Mouse (Mus musculus): Measurements from ENCODE around the gene Scpep1.

The Scpep1 gene

DNA sequence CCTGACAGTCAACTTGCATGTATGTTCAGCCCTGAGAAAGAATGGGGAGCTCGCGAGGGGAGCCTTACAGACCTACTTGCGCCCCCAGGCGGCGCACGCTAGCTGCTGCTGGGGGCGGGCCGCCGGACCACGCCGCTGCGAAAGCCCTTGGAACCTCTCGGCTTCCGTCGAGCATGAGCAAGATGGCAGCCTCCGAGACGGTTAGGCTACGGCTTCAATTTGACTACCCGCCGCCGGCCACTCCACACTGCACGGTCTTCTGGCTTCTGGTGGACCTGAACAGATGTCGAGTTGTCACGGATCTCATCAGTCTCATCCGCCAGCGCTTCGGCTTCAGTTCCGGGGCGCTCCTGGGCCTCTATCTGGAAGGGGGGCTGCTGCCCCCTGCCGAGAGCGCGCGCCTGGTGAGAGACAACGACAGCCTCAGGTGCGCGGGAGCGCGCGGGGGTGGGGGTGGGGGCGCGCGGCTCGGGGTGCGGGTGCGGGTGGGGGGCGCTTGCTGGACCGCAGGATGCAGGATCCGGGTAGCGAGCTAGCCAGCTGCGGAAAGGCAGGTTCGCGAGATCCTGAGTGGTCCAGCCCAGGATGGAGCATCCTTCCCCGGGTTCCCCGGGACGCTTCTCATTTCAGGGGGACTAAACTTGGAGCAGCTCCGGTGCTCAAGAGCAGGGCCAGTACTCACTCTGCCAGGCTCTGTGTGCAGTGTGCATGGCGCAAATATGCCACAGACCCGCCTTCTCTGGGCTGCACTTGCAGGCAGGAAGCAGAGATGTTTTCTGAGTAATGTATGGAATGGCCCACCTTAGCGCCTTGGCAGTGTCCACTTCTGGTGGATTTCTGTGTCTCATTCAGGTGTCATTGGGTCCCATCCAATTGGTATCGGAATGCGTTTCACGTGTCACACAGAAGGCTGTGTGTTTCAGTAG, 18.8 kb upstream of the Scpep1 start:
- peak; percentile 97 for DNase-seq (ENCODE audit: low spot score)

DNA sequence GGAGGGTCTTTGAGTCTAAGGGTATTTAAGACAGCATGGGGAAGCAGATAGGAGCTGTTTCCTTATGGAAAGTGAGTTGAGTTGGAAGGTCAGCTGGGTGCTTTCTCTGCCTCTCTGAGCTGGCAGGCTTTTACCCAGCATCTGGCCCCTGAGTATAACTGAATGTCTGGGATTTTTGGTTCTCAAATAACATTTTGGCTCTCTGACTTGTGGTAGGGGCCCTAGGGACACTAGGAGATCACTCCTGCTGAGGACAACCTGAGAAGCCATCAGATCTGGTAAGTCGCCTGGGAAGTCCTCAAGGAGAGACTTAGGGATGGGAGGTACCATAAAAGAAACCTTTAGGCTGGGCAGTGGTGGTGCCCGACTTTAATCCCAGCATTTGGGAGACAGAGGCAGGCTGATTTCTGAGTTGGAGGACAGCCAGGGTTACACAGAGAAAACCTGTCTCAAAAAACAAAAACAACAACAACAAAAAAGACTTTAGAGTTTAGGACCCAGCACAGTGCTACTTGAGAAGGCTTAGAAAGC, 15.0 kb upstream of the Scpep1 start, which contains the start of gene Coil:
Gene Coil (plus strand): TSS at position 51 of the 531 bp plus-strand sequence.
- no peak for DNase-seq (ENCODE audit: low spot score)

DNA sequence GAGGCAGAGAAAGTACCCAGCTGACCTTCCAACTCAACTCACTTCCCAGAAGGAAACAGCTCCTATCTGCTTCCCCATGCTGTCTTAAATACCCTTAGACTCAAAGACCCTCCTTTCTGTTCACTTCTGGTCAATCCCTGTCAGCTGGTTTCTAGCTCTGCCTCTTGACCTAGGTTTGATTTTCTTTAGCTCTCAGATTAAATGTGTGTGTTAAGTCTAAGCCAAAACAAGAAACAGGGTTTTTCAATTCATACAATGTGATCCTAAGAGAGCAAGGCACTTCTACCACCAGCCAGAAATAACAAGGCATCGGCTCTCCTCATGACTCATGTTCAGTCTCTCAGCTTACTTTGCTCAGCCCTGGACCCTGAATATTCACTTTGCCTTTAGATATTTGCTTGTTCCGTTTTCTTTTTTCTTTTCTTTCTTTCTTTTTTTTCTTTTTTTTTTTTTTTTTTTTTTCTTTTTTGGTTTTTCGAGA, 11.7 kb upstream of the Scpep1 start, which contains the start of gene Elobl:
Gene Elobl (minus strand): TSS at position 51 of the 481 bp plus-strand sequence.
- DNase-seq (ENCODE audit: low spot score): no peak

DNA sequence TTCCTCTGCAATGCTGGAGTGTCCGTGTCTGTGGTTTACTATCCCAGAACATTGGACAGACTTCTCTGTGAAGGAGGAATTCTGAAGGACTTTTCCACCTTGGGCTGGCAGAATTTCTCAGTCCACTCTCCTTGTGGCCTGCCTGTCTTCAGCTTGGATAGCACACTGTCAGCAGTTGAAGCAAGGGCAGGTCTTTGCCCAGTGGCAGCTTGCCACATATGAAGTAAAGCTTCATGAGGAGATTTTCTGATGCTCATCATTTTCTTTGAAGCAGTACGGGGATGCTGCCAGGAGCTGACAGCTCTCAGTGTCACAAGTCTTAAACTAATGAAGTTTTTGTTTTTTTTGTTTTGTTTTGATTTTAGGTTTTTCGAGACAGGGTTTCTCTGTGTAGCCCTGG, 3.6 kb upstream of the Scpep1 start:
- no peak for DNase-seq (ENCODE audit: low spot score)

DNA sequence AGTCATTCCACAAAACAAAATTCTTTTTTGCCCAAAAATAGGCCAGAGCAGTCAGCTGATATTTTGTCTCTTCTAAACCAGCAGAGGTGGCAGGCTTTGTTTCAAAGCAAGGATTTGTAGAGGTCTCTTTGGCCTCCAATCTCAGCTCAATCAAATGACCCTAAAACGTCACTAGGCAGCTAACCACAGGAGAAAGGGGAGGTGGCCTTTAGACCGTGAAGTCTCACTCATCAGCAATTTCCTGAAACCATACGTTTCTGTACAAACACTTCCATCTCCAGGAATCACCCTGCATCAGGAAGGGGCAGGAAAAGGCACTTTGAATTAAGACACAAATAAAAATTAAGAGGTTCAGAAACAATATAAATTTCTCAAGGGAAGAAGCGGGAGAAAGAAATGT, 462 bp downstream of the Scpep1 start:
- DNase-seq (ENCODE audit: low spot score): peak; percentile 80

DNA sequence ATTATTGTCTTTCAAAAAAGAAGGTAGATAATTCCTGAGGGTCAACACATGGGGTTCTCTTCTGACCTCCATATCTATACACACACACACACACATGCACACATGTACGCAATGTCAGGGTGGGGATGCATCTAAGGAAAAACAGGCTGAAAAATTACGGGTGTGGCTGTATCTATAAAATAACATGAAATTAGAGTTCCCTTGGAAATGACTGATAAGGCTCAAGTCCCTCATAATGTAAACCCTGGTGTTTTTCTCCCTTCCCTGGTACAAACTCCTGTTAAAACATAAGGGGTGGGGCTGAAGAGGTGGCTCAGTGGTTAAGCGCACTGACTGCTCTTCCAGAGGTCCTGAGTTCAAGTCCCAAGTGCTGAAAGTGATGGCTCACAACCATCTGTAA, 1.7 kb downstream of the Scpep1 start:
- no peak for DNase-seq (ENCODE audit: low spot score)

DNA sequence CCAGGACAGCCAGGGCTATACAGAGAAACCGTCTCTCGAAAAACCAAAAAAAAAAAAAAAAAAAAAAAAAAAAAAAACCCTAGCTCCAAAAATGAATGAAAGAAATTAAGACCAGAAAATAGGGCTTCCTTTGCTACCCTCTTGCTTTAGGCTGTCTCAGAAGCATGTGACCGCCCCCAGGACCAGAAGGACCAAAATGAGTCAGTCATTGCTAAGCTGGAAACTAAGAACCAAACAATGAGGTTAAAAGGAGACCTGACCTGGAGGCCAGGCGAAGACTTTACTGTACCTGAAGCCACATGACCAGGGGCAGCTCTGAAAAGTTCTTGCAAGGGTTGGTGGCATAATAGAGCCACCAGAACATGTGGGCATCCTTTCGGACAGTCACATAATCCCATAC, 3.1 kb downstream of the Scpep1 start:
- no peak for DNase-seq (ENCODE audit: low spot score)

DNA sequence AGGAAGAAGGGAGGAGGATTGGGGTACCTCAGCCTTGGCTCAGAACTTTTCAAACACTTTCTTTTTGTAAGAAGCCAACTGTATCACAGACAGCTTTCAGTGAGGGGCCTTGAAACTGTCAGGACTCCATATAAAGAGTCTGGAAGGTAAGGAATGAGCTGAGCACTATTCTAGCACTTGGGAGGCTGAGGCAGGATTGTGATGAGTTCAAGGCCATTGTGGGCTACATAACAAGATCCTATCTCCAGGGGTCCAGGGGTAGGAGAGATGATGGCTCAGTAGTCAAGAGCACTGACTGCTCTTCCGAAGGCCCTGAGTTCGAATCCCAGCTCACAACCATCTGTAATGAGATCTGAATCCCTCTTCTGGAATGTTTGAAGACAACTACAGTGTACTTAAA, 3.7 kb downstream of the Scpep1 start:
- no peak for DNase-seq (ENCODE audit: low spot score)

DNA sequence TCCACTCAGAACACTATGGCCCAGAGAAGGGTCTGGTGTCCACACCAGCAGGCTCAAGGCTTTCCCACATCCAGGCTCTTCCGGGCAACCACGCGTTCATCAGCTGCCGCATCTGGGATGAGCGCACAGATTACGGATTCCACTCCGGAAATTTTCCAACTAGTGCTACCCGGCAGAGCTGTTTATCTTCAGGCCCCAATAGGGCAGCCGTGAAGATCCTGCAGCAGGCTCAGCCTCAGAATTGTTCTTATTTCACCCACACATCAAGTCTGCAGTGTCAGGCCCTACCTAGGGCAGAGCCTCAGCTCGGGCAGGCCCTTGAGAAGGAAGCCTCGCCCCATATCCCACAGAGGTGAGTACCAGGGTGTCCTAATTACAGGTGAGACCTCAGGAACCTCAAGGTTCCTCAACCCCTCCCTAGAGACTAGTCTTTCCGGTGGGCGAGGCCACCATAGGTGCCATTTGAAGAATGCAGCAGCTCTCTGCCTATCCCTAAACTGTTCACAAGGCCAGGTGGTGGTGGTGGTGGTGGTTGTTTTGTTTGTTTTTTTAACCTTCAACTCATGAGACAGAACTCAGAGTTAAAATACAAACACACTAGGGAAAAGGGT, 4.5 kb downstream of the Scpep1 start:
- no peak for DNase-seq (ENCODE audit: low spot score)

DNA sequence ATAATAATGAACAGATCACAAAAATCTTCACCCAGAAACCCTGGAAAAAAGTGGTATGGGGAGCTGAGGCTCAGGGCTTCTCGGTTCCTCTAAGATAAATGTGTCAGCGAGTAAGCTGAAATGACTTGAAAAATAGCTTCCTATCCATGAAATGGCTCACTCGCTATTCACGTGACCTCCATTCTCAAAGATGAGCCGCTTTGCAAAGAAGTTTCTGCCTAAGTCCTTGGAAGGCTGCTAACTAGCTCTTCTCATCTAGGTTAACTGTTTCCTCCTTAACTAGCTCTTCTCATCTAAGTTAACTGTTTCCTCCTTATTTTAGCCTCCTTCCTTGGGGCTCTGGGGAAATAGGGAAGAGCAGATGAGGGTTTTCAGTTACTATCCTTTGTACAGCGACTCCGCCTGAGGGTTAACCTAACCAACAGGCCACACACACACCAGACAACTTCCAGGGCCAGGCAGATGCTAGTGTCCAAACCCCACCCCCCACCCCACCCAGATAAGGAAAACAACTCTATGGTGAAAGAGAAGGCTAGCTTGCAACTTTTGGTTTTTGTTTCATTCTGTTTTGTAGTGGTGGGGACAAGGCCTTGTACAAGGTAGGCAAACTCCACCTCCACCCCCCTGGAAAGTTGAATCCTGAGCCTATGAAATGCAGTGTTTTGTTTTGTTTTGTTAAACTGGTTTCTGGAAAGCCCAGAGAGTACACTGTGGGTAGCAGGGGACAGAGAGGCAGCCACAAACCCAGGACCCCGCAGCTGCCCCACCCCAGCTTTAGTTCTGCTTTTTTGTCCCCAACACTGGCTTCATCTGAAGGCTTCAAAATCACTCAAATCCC, 5.2 kb downstream of the Scpep1 start:
- DNase-seq (ENCODE audit: low spot score): no peak

DNA sequence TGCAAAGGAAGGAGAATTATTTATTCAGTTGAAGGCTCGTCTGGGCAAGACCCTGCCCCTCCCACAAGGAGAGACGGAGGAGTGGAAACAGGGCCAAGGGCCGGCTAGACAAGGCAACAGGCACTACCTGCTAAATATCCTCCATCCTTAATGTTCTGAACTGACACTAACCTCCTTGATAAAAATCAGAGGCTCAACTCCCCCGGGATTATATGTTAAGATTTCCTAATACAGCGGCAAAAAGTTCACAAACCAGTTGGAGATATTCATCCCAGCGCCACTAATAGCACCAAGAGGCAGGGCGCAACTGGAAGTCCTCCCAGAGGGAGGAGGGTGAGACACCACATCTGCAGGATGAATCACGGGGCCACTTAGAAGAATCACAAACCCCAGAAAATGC, 6.4 kb downstream of the Scpep1 start:
- DNase-seq (ENCODE audit: low spot score): no peak

DNA sequence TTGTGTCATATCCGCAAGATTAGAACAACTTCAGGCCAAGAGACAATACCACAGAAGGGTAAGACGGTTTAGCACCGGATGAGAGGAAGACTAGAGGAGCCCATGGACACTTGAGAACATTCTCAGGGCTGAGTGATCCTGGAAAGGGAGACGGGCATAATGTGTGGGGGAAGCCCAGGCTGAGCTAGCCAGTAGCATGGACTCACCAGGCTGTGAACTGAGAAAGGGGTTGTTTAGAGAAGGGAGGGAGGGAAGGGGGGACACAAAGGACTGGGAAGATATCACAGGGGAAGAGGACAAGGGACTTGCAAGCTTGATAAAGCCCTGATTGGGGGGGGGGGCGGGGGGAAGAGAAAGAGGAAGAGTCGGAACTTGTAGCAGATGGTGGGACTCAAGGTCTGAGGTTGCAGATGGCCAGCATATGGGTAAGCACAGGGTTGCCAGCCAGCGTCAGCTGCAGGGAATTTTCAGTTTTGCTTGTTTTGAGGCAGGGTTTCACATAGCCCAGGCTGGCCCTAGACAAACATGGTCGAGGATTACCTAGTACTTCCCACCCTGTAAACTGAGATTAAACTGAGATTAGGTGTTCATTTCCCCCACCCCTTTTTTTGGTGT, 9.2 kb downstream of the Scpep1 start:
- peak; percentile 17 for DNase-seq (ENCODE audit: low spot score)

DNA sequence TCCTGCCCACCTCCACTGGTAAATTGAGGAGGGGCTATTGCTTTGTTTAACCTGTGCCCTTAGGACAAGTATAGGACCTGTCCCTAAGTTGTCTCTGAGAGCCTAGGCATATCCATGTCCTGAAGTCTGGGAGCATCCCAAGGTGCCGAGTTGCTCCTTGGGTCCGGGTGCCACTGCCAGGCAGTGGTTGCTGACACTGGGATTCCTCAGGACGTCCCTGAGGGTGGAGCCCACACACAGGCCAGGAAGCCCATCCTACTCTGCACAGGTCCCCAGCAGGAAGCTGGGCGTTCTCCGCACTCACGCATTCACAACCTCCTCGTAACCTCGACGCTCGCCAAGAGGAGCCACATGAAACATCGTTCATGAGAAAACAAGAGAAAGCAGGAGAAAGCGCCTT, 13.8 kb downstream of the Scpep1 start:
- no peak for DNase-seq (ENCODE audit: low spot score)

DNA sequence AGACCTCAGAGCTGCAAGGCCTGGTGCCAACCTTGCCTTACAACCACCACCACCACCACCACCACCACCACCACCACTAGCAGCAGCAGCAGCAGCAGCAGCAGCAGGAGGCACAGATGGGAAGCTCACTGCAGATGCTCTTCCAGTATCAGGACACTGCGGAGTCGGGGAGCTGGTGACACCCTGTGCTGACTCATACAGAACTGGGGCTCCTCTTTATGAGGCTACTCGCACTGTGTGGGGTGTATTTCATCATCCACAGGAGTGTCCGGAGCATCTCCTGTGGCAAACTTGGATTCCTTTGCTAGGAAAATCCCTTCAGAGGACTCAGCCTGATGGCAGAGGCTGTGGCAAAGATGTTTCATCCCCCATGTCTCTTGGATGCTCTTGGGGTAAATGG, 15.6 kb downstream of the Scpep1 start:
- DNase-seq (ENCODE audit: low spot score): no peak

DNA sequence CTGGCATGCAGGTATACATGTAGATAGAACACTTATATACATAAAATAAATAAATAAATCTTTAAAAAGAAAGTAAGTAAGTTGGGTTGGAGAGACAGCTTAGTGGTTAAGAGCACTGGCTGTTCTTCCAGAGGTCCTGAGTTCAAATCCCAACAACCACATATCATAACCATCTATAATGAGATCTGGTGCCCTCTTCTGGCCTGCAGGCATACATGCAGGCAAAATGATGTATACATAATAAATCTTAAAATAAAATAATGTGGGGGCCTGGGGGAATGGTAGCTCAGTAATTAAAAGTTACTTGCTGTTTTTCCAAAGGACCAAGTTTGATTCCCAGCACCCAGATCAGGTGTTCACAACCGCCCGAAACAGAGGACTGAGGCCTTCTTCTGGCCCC, 16.5 kb downstream of the Scpep1 start:
- DNase-seq (ENCODE audit: low spot score): no peak

DNA sequence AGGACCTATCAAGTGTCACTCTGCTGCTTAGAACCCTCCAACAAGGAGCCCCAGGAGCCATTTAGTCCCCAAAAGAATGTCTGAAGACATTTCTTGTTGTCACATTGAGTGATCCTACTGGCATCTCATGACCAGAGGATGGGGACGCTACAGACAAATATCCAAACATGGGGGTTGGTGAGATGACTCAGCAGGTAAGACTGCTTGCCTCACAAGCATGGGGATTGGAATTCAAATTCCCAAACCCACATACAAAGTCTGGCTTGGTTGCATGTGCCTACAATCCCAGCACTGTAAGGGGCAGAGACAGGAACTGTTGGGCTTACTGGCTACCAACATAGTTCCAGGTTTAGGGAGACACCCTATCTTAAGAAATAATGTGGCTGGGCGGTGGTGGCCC, 17.4 kb downstream of the Scpep1 start:
- no peak for DNase-seq (ENCODE audit: low spot score)

DNA sequence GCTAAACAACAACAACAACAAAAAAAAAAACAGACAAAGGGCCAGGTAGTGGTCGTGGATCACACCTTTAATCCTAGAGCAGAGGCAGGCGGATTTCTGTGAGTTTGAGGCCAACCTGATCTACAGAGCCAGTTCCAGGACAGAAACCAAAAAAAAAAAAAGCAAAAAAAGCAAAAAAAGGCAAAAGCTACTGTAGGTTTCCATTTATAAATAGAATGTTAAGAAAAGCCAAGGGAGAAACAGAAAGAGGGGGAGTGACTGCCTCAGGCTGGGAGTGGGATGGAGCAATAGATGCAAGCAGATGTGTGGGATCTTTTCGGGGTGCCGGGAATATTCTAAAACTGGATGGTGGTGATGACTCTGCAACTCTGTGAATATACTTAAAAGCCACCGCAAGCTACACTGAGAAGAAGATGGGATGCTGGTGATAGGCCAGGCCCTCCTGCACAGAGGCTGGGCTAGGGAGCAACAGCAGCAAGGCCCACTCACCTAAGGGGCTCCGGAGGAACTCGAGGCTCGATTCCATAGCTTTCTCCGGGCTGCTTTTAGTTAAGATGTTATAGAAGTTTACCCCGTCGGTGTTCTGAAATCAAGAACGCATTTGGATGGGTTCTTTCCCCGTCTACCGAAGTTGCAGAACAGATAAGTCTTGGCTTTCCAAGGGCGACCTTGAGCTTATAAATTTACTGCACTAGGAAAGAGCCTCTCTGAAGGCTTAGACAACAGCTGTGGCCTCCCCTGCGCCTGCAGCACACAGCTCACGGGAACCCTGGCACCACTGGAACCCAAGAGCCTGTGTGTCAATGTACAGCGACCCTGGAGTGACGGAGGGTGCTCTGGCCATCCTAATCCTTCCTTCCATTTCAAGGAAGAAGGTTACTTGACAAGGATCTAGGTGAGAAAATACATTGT, 20.9 kb downstream of the Scpep1 start:
- DNase-seq (ENCODE audit: low spot score): no peak

DNA sequence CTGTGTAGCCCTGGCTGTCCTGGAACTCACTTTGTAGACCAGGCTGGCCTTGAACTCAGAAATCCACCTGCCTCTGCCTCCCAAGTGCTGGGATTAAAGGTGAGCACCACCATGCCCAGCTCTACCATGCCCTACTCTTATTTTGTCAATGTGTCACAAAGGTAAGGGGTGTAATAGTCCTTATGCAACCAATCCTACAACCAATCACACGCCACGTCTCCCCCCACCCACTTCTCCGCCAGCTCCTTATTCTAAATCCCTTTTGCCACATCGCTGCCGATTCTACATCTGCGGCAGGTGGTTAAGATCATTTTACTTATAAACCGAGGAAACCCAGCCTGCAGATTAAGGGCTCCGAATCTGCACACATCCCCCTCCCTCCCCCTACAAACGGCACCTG, 22.2 kb downstream of the Scpep1 start:
- no peak for DNase-seq (ENCODE audit: low spot score)

DNA sequence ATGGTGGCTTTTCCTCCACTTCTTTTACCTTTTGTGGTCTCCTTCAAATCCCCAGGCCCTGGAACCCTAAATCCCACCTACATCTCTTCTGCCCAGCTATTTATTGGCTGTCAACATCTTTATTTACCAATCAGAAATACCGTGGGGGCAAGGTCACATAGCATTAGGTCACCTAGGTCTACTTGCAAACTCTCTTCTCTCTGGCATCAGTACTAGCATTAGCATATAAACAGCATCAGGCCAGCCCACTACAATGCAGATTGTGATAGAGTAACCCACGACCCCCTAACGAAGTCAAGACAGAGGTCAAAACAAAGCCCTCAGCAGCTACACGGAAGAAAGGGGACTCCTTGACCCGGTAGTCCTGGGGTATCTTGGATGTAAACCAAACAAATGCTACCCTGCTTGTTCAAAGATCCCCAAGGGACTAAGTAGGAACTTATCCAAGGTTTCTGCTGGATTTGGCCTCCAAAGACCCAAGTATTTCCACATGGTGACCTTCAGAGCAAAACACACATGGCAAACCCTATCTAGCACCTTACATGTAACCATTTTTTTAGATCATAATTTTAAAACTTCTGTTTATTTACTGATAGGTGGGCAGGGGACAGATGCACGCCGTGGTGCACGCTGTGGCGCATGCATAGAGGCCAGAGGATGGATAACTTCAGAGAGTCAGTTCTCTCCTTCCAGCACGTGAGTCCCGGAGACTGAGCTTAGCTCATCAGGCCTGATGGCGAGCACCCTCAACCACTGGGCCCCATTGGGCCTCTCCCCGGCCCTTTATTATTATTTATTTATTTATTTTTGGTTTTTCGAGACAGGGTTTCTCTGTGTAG, 23.4 kb downstream of the Scpep1 start:
- no peak for DNase-seq (ENCODE audit: low spot score)

DNA sequence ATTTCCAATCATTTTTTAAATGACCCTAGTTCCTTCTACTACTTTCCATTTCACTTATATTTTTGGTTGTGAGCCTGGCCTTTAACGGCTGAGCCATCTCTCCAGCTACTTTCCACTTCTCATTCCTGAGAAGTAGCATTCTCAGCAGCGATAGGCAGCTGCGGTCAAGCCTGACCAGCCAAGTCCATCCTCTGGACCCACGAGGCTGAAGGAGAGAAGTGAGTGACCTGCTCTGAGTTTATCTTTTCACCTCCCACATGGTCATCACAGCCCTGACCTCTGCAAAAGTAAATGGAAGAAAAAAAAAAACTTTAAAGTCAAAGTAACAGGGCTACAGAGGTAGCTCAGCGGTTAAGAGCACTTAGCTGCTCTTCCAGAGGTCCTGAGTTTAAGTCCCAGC, 28.7 kb downstream of the Scpep1 start:
- DNase-seq (ENCODE audit: low spot score): no peak

Measured in embryo, embryonic 10 days (tissue).